ENCODE assay signal across 8 mouse cellular contexts in the genomic region with DNA sequence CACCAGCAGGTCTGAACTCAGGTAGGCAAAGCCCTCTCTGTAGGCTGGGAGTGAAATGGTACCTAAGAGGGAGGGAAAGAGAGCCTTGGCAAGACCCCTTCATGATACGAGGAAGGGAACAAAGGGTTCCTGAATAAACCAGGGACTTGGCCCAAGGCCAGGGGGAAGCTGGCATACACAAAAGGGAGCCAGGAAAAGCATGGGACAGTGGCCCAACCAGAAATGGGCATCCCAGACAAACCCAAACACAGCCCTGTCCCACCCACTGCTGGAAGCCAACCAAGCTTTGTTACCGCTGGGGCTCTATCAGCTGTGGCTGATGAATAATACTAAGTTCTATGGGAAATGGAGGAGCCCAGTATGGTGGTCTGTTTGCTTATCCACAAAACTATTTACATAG. TPM values are rescaled to one million over a fixed set of nuclear protein-coding genes. Genes with fewer than 3 reads are reported as not detected.
A peak's percentile ranks its signal among the peaks of the same experiment; 100 is the strongest.
DNase-seq lines count a peak whose midpoint lies in the region; ATAC-seq and TF ChIP-seq lines count a peak whose summit lies in the region.
"Had no signal": no experiment of that assay in that cellular context is flagged by ENCODE, and none has a peak within 500 bp of the region (broad histone marks: within the 10 kb centered on the region; RNA-seq: fewer than 3 reads in every experiment).

No protein-coding gene starts in this region.

- no peak overlapping the region for H3K9ac ChIP-seq in kidney, embryonic 15.5 days
- no peak overlapping the region for H3K9ac ChIP-seq in heart, postnatal 0 days (replicated peaks; ENCODE audit: low read depth, low read length)
- no peak overlapping the region for H3K9ac ChIP-seq in lung, embryonic 16.5 days (ENCODE audit: low read length)
- no peak overlapping the region for H3K9ac ChIP-seq in midbrain, embryonic 13.5 days (replicated peaks)
- H3K9ac ChIP-seq: embryonic facial prominence, embryonic 15.5 days had no signal

- H3K4me2 ChIP-seq in kidney, embryonic 15.5 days, result no peak overlapping the region
- no peak overlapping the region for H3K4me2 ChIP-seq in heart, postnatal 0 days (ENCODE audit: low read depth, low read length)
- H3K4me2 ChIP-seq in lung, embryonic 16.5 days (ENCODE audit: low read depth, low read length), result no peak overlapping the region
- H3K4me2 ChIP-seq in midbrain, embryonic 13.5 days (replicated peaks), result no peak overlapping the region
- H3K4me2 ChIP-seq: embryonic facial prominence, embryonic 15.5 days had no signal

- no peak for ATAC-seq in kidney, embryonic 15.5 days (replicated peaks; ENCODE audit: low FRiP score)
- peak; percentile 86 for ATAC-seq in heart, postnatal 0 days (ENCODE audit: insufficient read depth, low read depth)
- peak; percentile 65 for ATAC-seq in lung, embryonic 16.5 days (ENCODE audit: low read depth)
- ATAC-seq in midbrain, embryonic 13.5 days, result no peak
- no peak for ATAC-seq in granulocyte monocyte progenitor cell, adult 5-6 weeks (replicated peaks; ENCODE audit: poor library complexity, severe bottlenecking)

- TF ChIP-seq CTCF in heart, postnatal 0 days (IDR thresholded peaks at IDR 0.05; ENCODE audit: low read depth), result no peak

- no peaks in the 10 kb centered on the region for H3K27me3 ChIP-seq in kidney, embryonic 15.5 days
- H3K27me3 ChIP-seq in heart, postnatal 0 days (ENCODE audit: control insufficient read depth, insufficient read depth, low read length), result no peaks in the 10 kb centered on the region
- no peaks in the 10 kb centered on the region for H3K27me3 ChIP-seq in lung, embryonic 16.5 days (ENCODE audit: control insufficient read depth, insufficient read depth, low read depth, low read length)
- no peaks in the 10 kb centered on the region for H3K27me3 ChIP-seq in midbrain, embryonic 13.5 days
- H3K27me3 ChIP-seq: embryonic facial prominence, embryonic 15.5 days had no signal

- H3K4me1 ChIP-seq in kidney, embryonic 15.5 days, result no peaks in the 10 kb centered on the region
- peaks cover 20% of the 10 kb centered on the region; the same call in 1 of the 2 replicates for H3K4me1 ChIP-seq in heart, postnatal 0 days (ENCODE audit: control insufficient read depth, insufficient read depth)
- H3K4me1 ChIP-seq in lung, embryonic 16.5 days (replicated peaks; ENCODE audit: control insufficient read depth, insufficient read depth, low read length), result peaks cover 4% of the 10 kb centered on the region
- H3K4me1 ChIP-seq in midbrain, embryonic 13.5 days (replicated peaks), result no peaks in the 10 kb centered on the region
- H3K4me1 ChIP-seq: embryonic facial prominence, embryonic 15.5 days had no signal

- H3K9me3 ChIP-seq in kidney, embryonic 15.5 days (replicated peaks), result no peaks in the 10 kb centered on the region
- H3K9me3 ChIP-seq in heart, postnatal 0 days (replicated peaks; ENCODE audit: control insufficient read depth, low read length), result no peaks in the 10 kb centered on the region; the same call in 1 of the 2 replicates
- no peaks in the 10 kb centered on the region for H3K9me3 ChIP-seq in lung, embryonic 16.5 days (ENCODE audit: control insufficient read depth, low read length)
- no peaks in the 10 kb centered on the region for H3K9me3 ChIP-seq in midbrain, embryonic 13.5 days
- H3K9me3 ChIP-seq: embryonic facial prominence, embryonic 15.5 days had no signal

- H3K4me3 ChIP-seq in kidney, embryonic 15.5 days (replicated peaks), result no peak overlapping the region
- no peak overlapping the region for H3K4me3 ChIP-seq in heart, postnatal 0 days (ENCODE audit: low read depth, low read length)
- no peak overlapping the region for H3K4me3 ChIP-seq in lung, embryonic 16.5 days (ENCODE audit: low read length)
- H3K4me3 ChIP-seq in midbrain, embryonic 13.5 days (replicated peaks), result no peak overlapping the region
- H3K4me3 ChIP-seq: embryonic facial prominence, embryonic 15.5 days had no signal

- H3K36me3 ChIP-seq in kidney, embryonic 15.5 days, result peaks cover 19% of the 10 kb centered on the region
- peaks cover 79% of the 10 kb centered on the region for H3K36me3 ChIP-seq in heart, postnatal 0 days (replicated peaks; ENCODE audit: control insufficient read depth, insufficient read depth, low read length)
- peaks cover 14% of the 10 kb centered on the region; the same call in 1 of the 2 replicates for H3K36me3 ChIP-seq in lung, embryonic 16.5 days (ENCODE audit: control insufficient read depth, insufficient read depth, low read length)
- no peaks in the 10 kb centered on the region for H3K36me3 ChIP-seq in midbrain, embryonic 13.5 days
- H3K36me3 ChIP-seq: embryonic facial prominence, embryonic 15.5 days had no signal

- no peak overlapping the region for H3K27ac ChIP-seq in kidney, embryonic 15.5 days
- H3K27ac ChIP-seq in heart, postnatal 0 days (ENCODE audit: low read depth), result peak overlapping the region; percentile 77
- no peak overlapping the region for H3K27ac ChIP-seq in lung, embryonic 16.5 days (ENCODE audit: low read length)
- no peak overlapping the region for H3K27ac ChIP-seq in midbrain, embryonic 13.5 days
- H3K27ac ChIP-seq: embryonic facial prominence, embryonic 15.5 days had no signal

- WGBS in kidney, embryonic 15.5 days, result 71% methylated on average over 2 of the region's 2 CpGs
- 18% methylated on average over 2 of the region's 2 CpGs for WGBS in heart, postnatal 0 days
- 28% methylated on average over 2 of the region's 2 CpGs for WGBS in lung, embryonic 16.5 days
- 53% methylated on average over 2 of the region's 2 CpGs for WGBS in midbrain, embryonic 13.5 days

- TF ChIP-seq EP300 in heart, postnatal 0 days (IDR thresholded peaks at IDR 0.05; ENCODE audit: low read depth), result peak; percentile 79; the same call in 1 of the 2 replicates

- peak; percentile 24 for DNase-seq in kidney, adult 18-20 months
- DNase-seq in cerebellum, postnatal 4 days (ENCODE audit: low spot score in 2 of 2), result peak; percentile 31 to 58
- peak; percentile 80 for DNase-seq in heart, postnatal 0 days (ENCODE audit: low spot score)

RNA-seq across cellular contexts. Expression of a gene that starts 34.4 kb away (rescaled TPM):
- polyA plus RNA-seq in kidney, embryonic 15.5 days (2015; fragmentation: Nextera tagmentation; extraction: Ambion mirVana), result 14.5 and 17.3 TPM in 2 replicates
- total RNA-seq in heart, postnatal 0 days (2014; rRNA removed; ENCODE audit: low replicate concordance), result 196 and 240 TPM in 2 replicates
- polyA plus RNA-seq in heart, postnatal 0 days (2015; fragmentation: Nextera tagmentation; extraction: Ambion mirVana), result 301 and 341 TPM in 2 replicates
- polyA plus RNA-seq in lung, embryonic 16.5 days (2015; fragmentation: Nextera tagmentation; extraction: Ambion mirVana), result 65.8 and 66.7 TPM in 2 replicates
- 2.4 and 2.6 TPM in 2 replicates for polyA plus RNA-seq in midbrain, embryonic 13.5 days (2015; fragmentation: Nextera tagmentation; extraction: Ambion mirVana)
- total RNA-seq in granulocyte monocyte progenitor cell, adult 5-6 weeks (2014; fragmentation: Nextera tagmentation), result not detected in 2 replicates
- 0.34 TPM in 1 of 2 replicates, not detected in the other for total RNA-seq in granulocyte monocyte progenitor cell, adult 5-6 weeks (2017)

Comparison
In these comparisons a context has a peak if more than half of its experiments do, and no peak if none do; other contexts are left out.
1. DNase-seq: peak in every context shown above with its lines; median percentile 80 in heart, postnatal 0 days; 44 in cerebellum, postnatal 4 days; 24 in kidney, adult 18-20 months.
2. ATAC-seq: peak in heart, postnatal 0 days (single experiment) and lung, embryonic 16.5 days (single experiment); none in kidney, embryonic 15.5 days (single experiment), midbrain, embryonic 13.5 days (single experiment) and granulocyte monocyte progenitor cell, adult 5-6 weeks (single experiment).